Mouse (Mus musculus): ENCODE results near the gene Gpalpp1. TPM values are rescaled to one million over a fixed set of nuclear protein-coding genes. Genes with fewer than 3 reads are reported as not detected.

The Gpalpp1 gene
- polyA plus RNA-seq, 1 experiment from 2014 or later = 11.8 TPM

DNA sequence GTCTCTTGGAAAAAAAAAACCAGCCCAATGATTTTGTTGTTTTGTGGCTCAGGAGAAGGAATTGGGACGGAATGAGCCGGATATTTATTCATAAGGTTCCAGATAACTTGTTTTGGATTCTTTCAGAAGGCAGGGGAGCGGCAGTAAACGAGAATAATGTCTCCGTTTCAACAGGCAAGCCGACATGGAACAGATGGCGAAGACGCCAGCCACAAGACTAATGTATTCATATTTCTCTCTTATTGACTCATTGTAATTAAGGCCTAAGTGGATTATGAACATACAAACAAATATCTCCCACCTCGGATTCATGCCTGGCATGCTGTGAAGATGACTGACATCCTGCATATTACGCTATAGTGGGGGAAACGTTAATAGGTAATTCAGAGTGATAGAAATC lies 56.8 kb downstream of the Gpalpp1 start:
- H3K9me3 ChIP-seq = no peaks in the 10 kb centered on the region
- no peaks in the 10 kb centered on the region for H3K27me3 ChIP-seq
- no peaks in the 10 kb centered on the region for H3K36me3 ChIP-seq
- no peak overlapping the region for H3K27ac ChIP-seq
- no peak overlapping the region for H3K4me2 ChIP-seq
- no peak overlapping the region for H3K4me3 ChIP-seq
- WGBS = 80% methylated on average over 11 of the region's 11 CpGs
- ATAC-seq (ENCODE audit: insufficient number of reproducible peaks, low FRiP score, low TSS enrichment, low read depth) = no peak
- no peaks in the 10 kb centered on the region for H3K4me1 ChIP-seq
- H3K9ac ChIP-seq = no peak overlapping the region

DNA sequence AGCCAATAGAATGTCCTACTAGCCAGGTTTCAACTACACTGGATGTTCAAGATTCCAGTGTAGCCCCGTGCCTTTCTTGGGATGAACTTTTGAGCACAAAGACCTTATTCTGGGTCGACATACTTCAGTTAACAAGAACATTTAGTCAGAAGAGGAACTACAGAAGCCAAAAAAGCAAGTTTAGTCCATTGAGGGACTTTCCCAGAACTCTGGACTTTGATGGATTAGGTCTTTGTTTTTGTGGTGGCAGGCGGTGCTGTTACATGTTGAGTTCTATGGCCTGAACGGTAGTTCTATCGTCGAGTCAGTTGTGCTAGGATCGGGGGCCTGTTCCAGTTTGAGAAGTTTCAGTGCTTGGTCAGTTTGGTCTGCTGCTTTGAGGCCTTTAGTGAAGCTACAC lies 58.6 kb downstream of the Gpalpp1 start:
- WGBS = 88% methylated on average over 7 of the region's 7 CpGs
- Histone ChIP-seq H3K36me3 (no peaks in the 10 kb centered on the region), H3K4me1 (no peaks in the 10 kb centered on the region), H3K4me3 (no peak overlapping the region), H3K27me3 (no peaks in the 10 kb centered on the region), H3K27ac (no peak overlapping the region), H3K9me3 (no peaks in the 10 kb centered on the region), H3K4me2 (no peak overlapping the region), H3K9ac (no peak overlapping the region)
- no peak for ATAC-seq (ENCODE audit: insufficient number of reproducible peaks, low FRiP score, low TSS enrichment, low read depth)

DNA sequence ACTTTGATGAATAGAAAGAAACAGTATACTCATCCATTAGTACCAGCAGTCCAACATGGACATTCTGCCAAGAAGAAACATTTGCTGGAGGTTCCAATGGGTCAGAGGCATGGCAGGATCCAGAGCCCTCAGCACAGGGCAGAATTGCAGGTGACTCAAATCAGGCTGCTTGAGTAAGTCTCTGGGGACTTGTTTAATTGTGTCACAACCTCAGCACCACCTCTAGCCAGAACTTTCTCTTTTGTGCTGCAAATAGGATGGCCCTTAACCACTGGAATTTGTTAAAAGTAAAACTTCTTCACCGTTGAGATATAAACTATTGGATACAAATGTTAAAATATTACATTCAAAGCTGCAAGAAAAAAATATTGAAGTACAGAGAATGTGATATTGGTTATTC lies 64.8 kb downstream of the Gpalpp1 start:
- no peak overlapping the region for H3K27ac ChIP-seq
- 50% methylated on average over 1 of the region's 1 CpGs for WGBS
- no peaks in the 10 kb centered on the region for H3K9me3 ChIP-seq
- H3K4me2 ChIP-seq = no peak overlapping the region
- H3K4me1 ChIP-seq = no peaks in the 10 kb centered on the region
- H3K4me3 ChIP-seq = no peak overlapping the region
- no peak overlapping the region for H3K9ac ChIP-seq
- H3K36me3 ChIP-seq = no peaks in the 10 kb centered on the region
- ATAC-seq (ENCODE audit: insufficient number of reproducible peaks, low FRiP score, low TSS enrichment, low read depth) = no peak
- H3K27me3 ChIP-seq = no peaks in the 10 kb centered on the region

DNA sequence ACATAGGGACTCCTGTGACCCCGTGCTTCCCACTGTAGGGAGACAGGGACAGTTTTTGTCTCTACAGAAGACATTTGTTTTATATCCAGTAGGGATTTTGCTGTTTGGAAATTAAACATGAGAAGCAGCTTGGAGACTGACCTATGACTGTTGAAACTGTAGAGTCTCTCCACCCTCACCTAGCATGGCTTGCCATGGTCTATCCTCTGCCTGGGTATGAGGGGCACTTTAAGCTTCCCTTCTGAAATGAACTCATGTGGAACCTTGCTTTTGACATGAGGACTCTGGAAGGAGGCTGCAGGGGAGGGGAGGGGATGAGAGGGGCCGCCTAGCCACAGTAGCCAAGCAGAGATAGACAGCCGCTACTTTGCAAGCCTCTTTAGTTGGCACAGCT lies 66.4 kb downstream of the Gpalpp1 start:
- no peak for ATAC-seq (ENCODE audit: insufficient number of reproducible peaks, low FRiP score, low TSS enrichment, low read depth)
- no peak overlapping the region for H3K4me3 ChIP-seq
- 69% methylated on average over 3 of the region's 3 CpGs for WGBS
- no peaks in the 10 kb centered on the region for H3K36me3 ChIP-seq
- no peaks in the 10 kb centered on the region for H3K9me3 ChIP-seq
- H3K9ac ChIP-seq = no peak overlapping the region
- H3K4me1 ChIP-seq = no peaks in the 10 kb centered on the region
- H3K27me3 ChIP-seq = no peaks in the 10 kb centered on the region
- no peak overlapping the region for H3K4me2 ChIP-seq
- H3K27ac ChIP-seq = no peak overlapping the region

DNA sequence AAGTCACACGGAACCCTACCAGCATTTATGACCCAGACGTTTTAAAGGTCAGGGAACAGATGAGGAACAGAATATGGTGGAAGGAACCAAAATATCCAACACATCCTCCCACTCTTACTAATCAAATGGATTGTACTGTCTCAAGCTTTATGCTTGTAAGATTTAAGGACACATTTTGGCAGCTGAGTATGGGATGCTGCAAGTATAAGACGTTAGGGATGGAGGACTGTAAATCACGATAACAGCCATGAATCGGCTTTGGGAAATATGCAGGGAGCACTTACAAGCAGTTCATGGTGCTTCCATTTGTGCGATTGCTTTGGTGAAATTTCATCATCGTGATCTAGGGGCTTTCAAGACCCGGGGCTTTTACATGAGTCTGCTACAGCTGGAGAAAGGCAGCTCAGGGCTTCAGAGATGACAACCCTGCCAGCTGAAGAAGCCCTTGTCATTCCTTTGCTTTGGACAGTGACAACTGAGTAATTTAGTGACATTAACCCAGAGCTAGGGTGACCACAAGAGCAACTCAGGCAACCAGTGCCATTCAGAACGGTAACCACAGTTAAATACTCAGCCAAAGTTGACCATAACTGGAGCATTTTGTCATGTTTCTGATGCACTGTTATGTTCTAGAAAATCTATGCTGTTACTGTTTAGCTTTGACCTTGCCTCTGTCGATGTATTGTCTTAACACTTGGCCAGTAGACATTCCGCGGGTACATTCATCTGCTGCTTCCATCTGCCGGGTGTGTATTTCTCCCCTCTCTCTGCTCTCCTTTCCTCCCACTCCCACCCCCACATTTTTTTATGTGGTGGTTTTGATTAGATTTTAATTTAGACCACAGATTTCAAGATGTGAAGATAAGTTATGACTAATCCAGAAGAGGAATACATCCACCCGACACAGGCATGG lies 67.1 kb downstream of the Gpalpp1 start:
- no peaks in the 10 kb centered on the region for H3K4me1 ChIP-seq
- ATAC-seq (ENCODE audit: insufficient number of reproducible peaks, low FRiP score, low TSS enrichment, low read depth) = no peak
- 73% methylated on average over 14 of the region's 14 CpGs for WGBS
- H3K9ac ChIP-seq = no peak overlapping the region
- H3K4me3 ChIP-seq = no peak overlapping the region
- H3K9me3 ChIP-seq = no peaks in the 10 kb centered on the region
- no peak overlapping the region for H3K27ac ChIP-seq
- no peaks in the 10 kb centered on the region for H3K27me3 ChIP-seq
- no peaks in the 10 kb centered on the region for H3K36me3 ChIP-seq
- H3K4me2 ChIP-seq = no peak overlapping the region

Other genes starting within 250 kb of the Gpalpp1 start
- 1.8 TPM in 2 replicates for gene Kctd4, start 155.8 kb downstream of the Gpalpp1 start, polyA plus RNA-seq (2015; fragmentation: Nextera tagmentation; extraction: Ambion mirVana)
- gene Gtf2f2, start 99.9 kb downstream of the Gpalpp1 start, polyA plus RNA-seq (2015; fragmentation: Nextera tagmentation; extraction: Ambion mirVana) = 33.4 and 33.6 TPM in 2 replicates
- gene Nufip1, start 131 bp upstream of the Gpalpp1 start, polyA plus RNA-seq (2015; fragmentation: Nextera tagmentation; extraction: Ambion mirVana) = 14.3 and 15.4 TPM in 2 replicates